Mouse (Mus musculus): ENCODE data around the gene Ttf2.

Ttf2 gene

DNA sequence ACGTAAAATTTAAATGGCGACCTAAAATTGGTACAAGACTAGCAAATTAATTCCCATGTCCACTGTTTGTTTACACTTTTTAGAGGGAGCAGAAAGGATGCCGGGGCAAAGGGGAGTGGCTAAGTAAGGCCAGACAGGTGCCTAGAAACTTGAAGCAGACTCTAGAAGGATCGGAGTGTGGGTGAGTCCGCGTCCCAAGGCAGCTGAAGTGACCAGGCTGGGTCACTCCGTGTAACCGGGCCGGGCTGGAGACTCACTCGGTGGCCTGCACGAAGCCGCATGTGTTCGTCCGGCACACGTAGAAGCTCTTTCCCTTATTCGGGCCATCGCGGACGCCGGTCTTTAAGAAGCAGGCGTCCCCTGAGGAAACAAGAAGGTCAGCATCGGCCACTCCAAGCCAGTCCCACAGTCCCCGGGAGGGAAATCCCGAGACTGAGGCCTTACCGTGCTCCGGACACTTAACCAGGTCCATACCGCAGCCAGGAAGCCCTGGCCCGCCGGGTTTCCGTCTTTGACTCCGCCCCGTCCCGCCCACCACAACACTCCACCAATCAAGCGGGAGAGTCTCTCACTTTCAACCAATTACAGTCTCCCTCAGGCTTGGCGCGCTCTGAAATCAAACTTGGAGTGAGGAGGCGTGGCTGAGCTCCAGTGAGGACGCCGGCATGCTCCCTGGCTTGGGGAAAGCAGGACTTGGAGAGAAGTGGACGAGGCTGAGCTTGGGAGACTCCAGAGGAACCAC is at the start of gene Ttf2:
Ttf2 (minus strand) TSS at position 488 of the 742 bp plus-strand sequence.
- peak; percentile 93 for DNase-seq

DNA sequence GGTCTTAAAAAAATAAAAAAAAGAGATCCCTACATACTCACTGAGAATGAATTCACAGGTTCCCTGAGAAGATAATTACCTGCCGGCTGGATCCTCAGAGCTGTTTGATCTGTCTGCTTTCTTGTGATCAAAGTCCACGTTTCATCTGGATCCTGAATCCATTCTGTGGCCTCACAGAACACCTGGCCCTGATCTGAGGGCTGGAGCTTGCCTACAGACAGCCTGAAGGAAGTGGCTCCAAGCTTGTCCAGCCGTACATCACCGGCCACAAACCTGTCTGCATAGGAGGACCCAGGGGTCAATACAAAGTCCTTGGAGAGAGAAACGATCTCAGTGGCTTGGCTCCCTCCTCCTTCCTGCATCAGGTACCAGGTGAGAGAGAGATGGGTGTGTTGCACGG is 49.0 kb upstream of the Ttf2 start:
- no peak for DNase-seq

DNA sequence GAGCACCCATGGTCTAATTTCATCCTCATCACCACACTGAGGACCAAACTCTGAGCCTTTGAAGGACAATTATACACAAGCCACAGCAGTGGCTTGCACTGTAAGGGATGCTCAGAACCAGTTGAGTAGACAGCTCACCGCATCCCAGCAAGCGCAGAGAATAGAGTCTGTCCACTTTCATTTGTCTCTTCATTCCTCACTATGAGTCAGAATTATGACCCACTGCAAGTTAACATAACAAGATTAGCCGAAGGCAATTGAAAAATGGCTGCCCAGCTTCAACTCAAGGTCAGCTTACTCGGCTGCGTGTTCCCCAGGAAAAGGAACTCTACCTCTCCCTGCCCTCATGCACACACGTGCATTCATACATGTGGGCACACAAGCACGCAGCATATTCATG is 46.6 kb upstream of the Ttf2 start:
- no peak for DNase-seq

DNA sequence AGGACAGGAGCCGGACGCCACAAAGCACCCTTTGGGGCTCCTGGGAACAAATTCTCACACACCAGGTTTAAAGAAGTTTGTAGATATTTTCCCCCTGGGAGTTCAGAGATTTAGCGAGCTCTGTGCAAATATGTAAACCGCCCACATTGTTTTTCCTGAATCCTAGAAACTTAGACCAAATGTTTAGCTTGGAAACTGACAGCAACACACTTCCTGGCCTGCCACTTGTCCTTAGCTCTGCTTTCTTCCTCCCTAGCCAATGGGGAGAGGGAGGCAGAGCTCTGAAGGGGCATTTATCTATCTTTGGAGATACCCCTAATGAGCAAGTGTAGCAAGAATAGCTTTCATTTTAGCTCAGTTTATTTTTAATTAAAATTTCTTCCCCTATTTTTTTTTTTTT is 45.8 kb upstream of the Ttf2 start:
- no peak for DNase-seq

DNA sequence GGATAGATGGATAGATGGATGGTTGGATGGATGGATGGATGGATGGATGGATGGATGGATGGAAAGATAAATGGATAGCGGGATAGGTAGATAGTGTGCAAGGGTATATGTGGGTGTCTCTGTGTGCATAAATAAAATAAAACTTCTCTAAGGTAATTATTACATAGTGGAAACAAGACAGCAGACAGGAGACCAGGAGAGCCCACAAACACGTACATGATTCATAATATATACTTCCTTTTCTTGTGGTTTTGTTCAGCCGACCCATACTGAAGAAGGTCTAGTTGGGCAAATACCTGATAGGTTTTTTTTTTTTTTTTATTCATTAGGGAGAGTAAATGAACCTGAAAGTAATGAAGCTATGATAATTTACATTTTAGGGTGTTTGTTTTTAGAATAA is 44.1 kb upstream of the Ttf2 start:
- DNase-seq = no peak

DNA sequence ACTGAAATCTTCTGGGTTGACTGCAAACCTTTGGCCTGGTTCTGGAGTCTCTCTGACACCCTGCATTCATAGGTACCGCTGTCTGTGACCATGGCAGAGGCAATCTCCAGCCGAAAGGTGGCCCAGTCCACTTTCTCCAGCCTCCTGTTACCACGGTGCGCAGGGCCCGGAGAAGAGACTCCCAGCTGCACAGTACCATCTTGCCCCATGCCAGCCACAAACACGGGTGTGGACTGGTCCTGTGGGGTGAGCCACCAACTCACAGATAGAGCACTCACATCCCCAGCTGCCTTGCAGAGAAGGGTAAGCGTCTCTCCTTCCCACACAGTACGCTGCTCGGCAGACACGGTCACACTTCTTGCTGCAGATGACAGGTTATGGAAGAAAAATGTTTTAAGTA is 43.5 kb upstream of the Ttf2 start:
- DNase-seq = peak; percentile 16

DNA sequence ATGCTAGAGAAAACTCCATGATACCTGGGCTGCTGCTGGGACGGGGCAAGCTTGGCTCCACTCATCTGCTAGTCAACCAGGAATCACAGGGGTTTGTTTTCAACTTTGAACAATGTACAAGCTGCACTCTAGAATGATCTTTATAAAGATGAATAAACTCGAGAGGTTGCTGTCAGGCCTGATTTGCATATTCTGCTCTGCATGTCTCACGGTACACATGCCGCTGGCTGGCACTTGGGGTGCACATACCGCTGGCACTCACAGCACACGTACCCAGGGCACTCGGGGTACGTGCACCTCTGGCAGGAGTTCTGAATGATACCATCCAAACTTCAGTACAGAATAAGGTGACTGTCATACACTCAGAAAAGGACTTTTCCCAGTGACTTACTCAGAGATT is 43.1 kb upstream of the Ttf2 start:
- DNase-seq = peak; percentile 52

DNA sequence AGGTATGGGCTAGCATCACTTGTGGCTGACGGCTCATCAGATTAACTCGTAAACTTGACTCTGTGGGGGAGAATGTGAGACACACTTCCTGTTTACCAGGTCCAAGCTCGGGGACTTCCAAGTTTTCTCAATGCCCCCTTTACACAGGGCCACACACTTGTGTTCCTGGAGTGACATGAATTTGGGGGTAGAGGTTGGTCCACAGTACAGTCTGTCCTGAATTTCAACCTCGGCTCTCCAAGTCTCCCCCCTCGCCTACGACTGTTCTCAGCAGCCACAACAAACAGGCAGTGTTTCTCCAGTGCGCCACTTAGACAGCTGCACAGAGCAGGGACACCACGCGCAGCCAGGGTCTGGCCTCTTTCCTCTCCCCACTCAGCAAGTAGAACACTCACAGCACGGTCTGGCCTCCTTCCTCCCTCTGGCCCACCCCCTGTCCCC is 42.7 kb upstream of the Ttf2 start:
- DNase-seq = peak; percentile 78

DNA sequence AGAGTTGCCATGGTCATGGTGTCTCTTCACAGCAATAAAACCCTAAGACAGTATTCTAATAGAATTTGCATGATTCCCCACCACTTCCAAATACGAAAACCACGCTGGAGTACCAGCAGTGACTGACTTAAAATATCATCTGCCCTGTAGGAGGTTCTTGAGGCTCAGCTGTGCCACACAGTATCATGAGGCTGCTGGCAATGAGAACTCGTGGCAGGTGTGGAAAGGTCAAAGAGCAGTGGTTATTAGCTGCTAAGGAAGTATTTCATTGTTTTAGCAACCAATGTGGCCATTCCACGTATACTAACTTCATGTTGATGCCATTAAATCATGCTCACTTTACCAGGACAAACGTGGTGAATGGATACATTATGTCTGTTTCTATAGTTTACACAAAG is 41.7 kb upstream of the Ttf2 start:
- no peak for DNase-seq

DNA sequence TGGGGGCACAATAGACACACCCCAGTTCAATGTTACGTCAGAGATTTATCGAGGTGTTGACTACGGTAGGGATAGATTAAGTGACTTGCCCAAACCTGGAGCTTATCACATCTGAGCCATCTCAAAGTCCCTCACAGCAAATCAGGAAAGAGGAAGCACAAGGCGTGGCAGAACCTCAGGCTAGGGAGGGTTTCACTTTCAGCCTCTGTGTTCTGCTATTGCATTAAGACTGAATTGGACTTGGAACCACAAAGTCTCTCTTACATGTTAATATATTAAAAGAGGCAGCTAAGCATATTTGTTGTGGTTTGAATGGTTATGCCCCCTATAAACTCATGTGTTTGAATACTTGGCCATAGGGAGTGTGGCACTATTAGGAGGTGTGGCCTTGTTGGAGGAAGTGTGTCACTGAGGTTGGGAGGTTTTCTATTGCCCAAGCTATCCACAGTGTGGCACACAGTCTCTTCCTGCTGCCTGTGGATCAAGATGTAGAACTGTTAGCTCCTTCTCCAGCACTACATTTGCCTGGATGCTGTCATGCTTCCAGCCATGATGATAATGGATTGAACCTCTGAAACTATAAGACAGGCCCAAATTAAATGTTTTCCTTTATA is 41.2 kb upstream of the Ttf2 start:
- no peak for DNase-seq

DNA sequence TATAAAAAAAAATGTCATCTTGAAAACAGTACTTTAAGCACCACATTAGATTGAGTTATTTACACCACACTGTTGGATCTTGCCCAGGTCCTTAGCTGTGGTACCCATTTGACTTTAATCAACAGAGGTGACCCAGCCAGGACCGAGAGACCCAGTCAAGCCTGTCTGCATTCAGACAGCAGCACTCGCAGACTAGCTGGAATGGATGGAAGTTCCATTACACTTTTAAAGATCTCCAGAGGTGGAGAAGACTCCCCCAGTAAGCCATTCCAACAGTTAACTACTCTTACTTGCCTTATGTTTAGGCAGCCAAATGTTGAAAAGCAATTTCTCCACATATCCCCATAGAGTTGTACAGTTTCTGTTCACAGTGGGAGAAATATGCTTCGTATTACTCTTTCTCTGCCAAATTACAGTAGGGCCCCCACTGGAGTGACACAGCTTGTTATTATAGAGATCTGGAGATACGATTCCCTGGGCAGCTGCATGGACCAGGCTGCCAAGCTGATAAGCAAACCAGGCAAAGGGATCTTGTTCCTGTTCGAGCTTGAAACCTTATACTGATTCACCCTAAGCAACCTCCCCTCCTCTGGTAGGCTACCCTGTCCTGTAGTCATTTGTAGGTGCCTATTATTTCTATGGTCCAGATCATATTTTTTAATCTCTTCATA is 37.8 kb upstream of the Ttf2 start:
- no peak for DNase-seq

DNA sequence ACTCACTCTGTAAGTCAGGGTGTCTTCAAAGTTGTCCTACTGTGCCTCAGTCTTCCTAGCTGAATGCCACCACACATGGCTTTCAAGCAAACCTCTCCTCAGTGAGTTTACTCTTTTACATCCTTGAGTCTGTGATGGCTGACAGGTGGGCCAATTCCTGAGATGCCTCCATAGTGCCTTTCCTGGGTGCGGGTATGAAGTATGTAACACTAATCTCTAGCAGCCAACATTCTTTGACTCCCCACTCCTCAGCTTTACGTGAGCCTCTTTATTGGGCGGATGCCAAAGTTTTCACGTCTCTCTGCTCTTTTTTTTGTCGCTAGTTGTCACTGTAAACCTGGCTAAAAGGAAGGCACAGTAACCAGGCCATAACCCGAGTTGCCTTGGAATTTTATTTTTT is 35.9 kb upstream of the Ttf2 start:
- DNase-seq = no peak

DNA sequence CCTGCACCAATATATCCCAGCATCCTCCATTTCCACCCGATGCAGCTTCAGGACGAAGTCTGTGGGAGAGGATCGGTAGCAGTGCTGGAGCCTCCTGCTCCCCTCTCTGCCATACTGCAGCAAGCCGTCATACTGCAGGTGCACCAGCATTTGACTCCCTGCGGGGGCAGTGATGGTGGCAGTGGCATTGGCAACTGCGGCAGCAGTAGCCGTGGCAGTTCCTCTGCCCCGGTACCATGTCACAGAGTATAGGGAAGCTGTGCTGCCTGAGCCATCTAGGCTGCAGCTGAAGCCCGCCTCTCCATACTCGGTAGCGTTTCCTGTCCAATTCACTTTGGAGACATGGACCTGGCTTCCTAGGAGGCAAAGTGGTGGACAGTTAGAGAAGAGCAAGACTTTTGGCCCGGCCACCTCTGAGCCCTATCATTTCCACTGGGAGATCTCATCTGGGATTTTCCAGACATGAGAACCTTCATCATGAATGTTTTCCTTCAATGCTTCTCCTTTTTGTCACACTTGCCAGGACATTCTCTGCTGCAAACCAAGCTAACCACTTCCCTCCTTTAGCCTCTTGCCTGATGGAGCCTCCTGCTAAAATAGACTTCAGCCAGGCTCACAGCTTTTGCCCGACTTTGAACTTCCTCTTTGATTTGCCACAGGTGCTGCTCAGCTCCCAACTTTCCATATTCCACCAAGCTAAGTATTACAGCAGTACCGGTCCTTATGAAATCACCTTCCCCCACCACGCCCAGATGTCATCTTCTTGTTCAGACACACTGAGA is 34.3 kb upstream of the Ttf2 start:
- peak; percentile 25 for DNase-seq

DNA sequence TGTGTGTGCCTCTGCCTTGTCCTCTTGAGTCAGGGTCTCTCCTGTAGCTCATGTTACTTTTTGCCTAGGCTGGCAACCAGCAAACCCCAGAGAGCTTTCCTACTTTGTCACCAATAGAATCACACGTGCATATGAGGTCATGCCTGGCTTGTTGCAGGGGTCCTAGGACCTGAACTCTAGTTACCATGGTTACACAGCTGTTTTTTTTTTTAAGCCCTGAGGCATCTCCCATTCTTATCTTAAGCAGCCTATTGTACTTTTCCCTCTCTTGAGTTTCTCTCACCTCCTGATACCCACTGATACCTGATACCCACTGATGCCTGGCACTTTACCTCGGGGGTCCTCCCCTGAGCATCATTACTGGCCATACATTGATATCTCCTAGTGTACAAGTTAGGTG is 30.3 kb upstream of the Ttf2 start:
- DNase-seq = no peak

DNA sequence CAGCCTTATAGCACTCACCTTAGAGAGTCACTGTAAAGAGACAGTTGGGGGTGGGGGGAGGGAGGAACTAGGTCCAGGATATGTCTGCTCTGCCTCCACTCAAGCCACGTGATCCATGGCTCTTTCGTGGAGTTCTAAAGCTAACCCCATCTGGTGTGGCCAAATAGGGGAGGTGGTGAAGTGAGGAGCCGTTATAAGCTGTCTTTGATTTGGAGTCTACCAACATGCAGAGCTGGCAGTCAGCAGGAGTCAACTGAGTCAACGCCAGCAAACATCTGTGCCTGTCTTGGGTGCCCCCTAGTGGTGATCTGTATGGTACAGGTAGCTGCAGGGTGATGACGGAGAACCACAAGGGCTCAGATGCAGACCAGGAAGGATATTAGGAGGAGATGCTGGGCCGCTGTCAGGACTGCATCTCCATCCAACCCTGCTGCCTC is 29.5 kb upstream of the Ttf2 start:
- DNase-seq = peak; percentile 93

DNA sequence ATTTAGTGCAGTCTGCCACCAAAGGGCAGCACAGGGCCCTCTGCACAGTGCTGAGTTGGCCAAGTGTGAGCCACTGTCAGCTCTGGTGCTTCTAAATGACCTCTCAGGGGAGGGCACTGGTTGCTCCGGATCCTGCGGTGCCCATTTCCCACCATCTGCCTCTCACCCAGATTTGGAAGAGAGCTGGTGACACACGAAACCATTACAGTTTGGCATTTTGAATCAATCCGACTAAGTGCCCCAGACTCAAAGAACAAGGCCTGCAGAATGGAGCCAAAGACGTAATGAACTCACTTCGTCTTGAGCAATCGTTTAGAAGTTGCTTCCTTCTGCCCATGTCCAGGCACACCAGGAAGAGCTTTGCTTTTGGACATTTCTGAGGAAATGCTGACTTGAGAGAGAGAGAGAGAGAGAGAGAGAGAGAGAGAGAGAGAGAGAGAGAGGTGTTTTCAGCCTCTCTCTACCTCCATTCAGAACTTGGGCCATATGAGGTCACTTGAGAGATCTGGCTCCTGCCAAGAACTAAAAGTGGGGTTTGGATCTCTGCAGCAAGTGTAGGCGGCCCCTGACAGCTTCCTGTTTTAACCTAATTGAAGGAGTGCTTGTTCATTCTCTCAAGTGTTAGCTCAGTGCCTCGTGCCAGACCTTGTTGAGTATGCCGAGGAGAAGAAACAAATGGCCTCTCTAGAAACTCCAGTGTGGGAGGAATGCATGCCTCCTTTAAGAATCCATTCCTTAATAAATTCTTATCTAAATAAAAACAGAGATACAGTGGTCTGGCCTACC is 28.5 kb upstream of the Ttf2 start:
- DNase-seq = peak; percentile 47

DNA sequence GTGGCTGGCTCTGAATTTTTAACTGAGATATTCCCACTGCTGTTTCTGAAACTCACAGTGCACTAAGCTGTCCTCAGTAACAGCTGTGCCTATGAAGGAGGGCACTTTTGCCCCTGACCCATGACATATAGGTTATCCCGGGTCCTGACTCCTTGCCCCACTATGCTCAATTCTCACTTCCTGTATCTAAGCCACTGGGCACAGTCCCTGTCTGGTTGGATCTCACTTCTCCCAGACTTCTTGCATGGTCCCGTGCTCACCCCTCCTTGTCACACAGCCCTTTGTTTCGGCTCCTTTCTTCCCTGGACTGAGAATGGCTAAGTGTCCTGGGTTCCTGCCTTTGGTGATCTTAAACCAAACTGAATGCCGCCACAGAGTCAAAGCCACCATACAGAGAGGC is 24.8 kb upstream of the Ttf2 start:
- DNase-seq = no peak

DNA sequence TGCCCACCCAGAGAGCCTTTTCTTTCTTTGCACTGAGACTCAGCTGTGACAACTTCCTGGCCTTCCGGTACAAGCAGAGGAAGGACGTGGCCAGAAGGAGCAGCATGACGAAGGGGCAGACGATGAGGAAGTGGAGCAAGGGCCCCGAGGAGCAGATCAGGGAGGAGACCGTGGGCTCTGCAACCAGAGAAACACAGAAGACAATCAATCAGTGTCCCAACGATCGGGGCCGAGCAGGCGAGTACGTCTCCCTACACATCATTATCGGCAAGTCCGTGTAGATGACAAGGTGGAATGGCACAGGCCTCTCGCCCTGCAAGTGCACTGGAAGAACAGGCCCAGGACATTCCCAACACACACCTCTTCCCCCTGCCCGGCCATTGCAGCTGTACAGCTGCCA is 24.3 kb upstream of the Ttf2 start:
- peak; percentile 71 for DNase-seq

DNA sequence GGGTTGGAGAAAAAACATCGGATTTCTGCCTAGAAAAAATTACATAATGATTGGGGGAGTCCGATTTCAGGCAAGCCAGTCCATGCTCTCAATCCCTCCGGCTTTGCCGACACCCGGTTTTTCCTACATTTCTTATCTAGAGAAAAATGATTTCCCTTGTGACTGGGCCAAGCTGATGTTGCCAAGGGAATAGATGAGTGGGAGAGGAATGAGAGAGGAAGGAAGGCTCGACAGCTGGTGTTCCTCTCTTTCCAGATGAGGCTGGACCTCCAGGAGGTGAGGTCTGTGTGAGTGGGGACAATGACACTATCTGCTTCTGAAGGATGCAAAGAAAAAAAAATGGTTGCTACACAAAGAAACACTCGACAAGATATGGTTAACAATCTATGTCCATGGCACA is 23.7 kb upstream of the Ttf2 start:
- no peak for DNase-seq

DNA sequence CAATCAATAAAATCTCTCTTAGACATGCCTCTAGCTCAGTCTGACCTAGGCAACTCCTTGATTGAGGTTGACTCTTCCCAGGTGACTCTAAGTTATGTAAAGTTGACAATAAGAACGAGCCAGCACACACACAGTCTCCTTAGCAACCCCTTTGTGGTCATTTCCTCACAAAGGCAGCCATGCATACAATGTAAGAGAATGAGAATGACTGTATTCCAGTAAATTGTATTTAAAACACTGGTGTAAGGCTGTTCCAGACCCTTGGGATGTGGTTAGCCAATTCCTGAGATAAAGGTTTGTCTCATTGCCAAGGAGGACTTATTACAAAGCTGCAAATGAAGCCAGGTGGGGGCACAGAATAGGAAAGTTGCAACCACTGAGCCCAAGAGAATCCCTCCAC is 20.8 kb upstream of the Ttf2 start:
- DNase-seq = no peak

DNA sequence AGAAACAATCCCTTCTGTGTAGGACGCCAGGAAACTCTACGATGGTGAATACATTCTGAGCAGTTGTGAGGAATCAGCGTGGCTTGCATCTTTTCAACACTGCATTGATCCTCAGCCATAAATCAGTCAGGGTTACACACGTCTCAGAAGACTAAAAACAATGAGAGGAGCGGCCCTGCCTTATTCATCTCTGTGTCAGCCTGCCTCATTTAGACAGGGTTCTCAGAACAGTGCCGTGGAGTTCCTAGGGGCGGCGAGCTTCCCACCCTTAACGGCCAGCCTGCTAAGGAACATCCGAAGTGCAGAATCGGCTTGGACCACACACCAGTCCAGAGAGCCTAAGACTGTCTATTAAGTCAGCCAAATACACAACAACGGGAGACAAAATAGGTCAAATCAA is 20.0 kb upstream of the Ttf2 start:
- no peak for DNase-seq

DNA sequence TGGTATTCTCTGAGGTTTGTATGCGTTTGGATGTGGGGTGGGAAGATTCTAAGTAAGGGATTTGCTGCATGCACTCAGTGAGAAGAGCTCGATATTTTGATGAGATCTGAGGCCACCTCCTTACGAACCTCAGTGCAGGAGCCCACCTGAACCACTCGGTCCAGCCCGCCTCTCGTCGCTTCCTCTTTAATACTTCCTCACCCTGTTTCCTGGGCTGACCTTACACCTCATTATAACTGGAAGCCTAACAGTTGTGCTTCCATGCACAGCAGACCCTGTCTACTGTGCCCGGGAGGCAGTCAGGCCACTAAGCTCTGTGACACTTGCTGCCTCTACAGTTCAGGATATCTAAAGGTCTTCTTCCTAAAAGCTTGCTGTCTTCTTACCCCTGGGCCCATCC is 9.8 kb upstream of the Ttf2 start:
- no peak for DNase-seq

DNA sequence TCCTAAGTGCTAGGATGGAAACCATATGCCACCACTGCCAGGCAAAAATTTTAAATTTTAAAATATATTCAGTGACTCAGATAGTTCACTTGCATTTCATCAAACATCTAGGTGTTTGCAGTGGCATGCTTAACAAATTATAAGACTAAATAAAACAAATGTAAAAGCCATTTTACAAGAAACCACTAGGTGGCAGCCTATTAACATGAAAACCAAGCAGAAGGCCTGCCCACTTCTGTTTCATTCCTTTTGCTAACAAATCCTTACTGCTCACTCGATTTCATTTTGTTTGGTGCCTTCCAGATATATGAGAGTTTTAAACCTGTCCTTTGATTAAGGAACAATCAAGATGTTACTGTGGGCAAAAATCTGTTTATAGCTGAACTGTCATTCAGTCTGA is 4.4 kb upstream of the Ttf2 start:
- peak; percentile 49 for DNase-seq
